Comparison of ENCODE assay signal across 8 mouse cellular contexts in the genomic region with DNA sequence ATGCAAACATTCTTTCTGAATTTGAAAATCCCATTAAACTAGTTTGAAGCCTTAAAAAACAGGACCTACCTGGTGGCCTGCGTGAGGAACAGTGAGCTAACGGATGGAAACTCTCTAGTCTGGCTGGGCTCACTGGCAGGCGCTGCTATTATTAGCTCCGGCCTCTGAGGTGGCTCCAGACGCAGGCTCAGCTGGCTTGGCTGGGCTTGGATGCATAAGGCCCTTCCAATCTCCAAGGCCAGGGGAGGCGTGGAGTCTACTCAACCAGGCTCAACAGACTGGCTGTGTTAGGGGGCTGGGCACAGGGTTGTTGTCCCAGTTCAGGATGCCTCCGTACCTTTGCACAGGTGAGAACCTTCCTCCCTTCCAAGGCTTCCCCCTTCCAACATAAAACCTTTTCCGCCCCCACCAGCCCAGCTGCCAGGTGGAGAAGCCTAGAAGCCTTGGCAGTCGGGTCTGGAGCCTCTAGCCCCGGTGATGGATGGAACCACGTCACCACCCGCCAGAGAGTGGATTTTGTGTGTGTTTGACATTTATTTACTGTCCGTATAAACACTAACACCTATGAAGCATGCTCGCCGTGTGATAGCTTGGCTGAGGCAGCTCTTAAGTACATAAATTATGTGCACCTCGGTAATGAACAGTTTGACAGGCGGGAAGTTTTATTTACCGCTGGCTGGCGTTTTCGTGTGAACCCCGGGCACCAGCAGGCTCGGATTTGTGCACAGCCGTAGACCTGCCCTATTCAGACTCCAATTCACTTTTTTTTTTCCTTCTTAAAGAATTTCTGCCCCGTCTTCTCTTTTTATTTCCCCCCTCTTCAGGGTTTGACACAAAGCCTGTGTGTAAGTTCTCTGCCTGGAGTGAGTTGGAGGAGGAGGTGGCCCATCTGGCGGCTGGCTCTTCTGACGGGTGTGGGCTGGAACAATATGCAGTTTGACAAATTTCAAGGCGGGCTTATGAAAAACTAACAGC. TPM values are rescaled to one million over a fixed set of nuclear protein-coding genes. Genes with fewer than 3 reads are reported as not detected.
DNase-seq lines count a peak whose midpoint lies in the region; ATAC-seq and TF ChIP-seq lines count a peak whose summit lies in the region.
"Had no signal": no experiment of that assay in that cellular context is flagged by ENCODE, and none has a peak within 500 bp of the region (broad histone marks: within the 10 kb centered on the region; RNA-seq: fewer than 3 reads in every experiment).

No protein-coding gene starts in this region.

- H3K36me3 ChIP-seq in midbrain, postnatal 0 days (ENCODE audit: insufficient read depth, low read length) = no peaks in the 10 kb centered on the region
- H3K36me3 ChIP-seq in midbrain, embryonic 11.5 days (ENCODE audit: control insufficient read depth, insufficient read depth, low read length) = no peaks in the 10 kb centered on the region
- no peaks in the 10 kb centered on the region for H3K36me3 ChIP-seq in heart, embryonic 16.5 days (ENCODE audit: control insufficient read depth, insufficient read depth)
- H3K36me3 ChIP-seq in limb, embryonic 13.5 days = no peaks in the 10 kb centered on the region
- H3K36me3 ChIP-seq: liver, embryonic 13.5 days had no signal

- no peak overlapping the region for H3K9ac ChIP-seq in midbrain, postnatal 0 days (replicated peaks; ENCODE audit: low read length, poor library complexity, severe bottlenecking)
- H3K9ac ChIP-seq in midbrain, embryonic 11.5 days (ENCODE audit: low read length) = no peak overlapping the region
- H3K9ac ChIP-seq in heart, embryonic 16.5 days (ENCODE audit: low read length) = no peak overlapping the region
- H3K9ac ChIP-seq in limb, embryonic 13.5 days = no peak overlapping the region
- H3K9ac ChIP-seq: liver, embryonic 13.5 days had no signal

- TF ChIP-seq CTCF in midbrain, postnatal 0 days (IDR thresholded peaks at IDR 0.05) = no peak

- no peaks in the 10 kb centered on the region for H3K27me3 ChIP-seq in midbrain, postnatal 0 days (ENCODE audit: insufficient read depth, low read length)
- H3K27me3 ChIP-seq in midbrain, embryonic 11.5 days (ENCODE audit: control insufficient read depth, insufficient read depth, low read length) = no peaks in the 10 kb centered on the region
- H3K27me3 ChIP-seq in heart, embryonic 16.5 days (ENCODE audit: control insufficient read depth, insufficient read depth, low read length) = no peaks in the 10 kb centered on the region
- peaks cover 12% of the 10 kb centered on the region; the same call in 1 of the 2 replicates for H3K27me3 ChIP-seq in limb, embryonic 13.5 days

- peaks cover 6% of the 10 kb centered on the region; the same call in 1 of the 2 replicates for H3K9me3 ChIP-seq in midbrain, postnatal 0 days (ENCODE audit: low read length)
- H3K9me3 ChIP-seq in midbrain, embryonic 11.5 days (ENCODE audit: control insufficient read depth, low read length) = no peaks in the 10 kb centered on the region; the same call in 1 of the 2 replicates
- peaks cover 7% of the 10 kb centered on the region; the same call in 1 of the 2 replicates for H3K9me3 ChIP-seq in heart, embryonic 16.5 days (replicated peaks; ENCODE audit: control insufficient read depth, low read length)
- H3K9me3 ChIP-seq in limb, embryonic 13.5 days = peaks cover 8% of the 10 kb centered on the region
- H3K9me3 ChIP-seq: liver, embryonic 13.5 days had no signal

- H3K27ac ChIP-seq in midbrain, postnatal 0 days (ENCODE audit: low read depth, low read length) = no peak overlapping the region
- H3K27ac ChIP-seq in midbrain, embryonic 11.5 days (ENCODE audit: low read depth, low read length) = no peak overlapping the region
- peak overlapping the region; percentile 45 for H3K27ac ChIP-seq in heart, embryonic 16.5 days (ENCODE audit: low read length)
- H3K27ac ChIP-seq in limb, embryonic 13.5 days = peak overlapping the region; percentile 79
- H3K27ac ChIP-seq: liver, embryonic 13.5 days had no signal

- no peak; the same call in 1 of the 2 replicates for ATAC-seq in midbrain, postnatal 0 days (ENCODE audit: low FRiP score)
- no peak for ATAC-seq in midbrain, embryonic 11.5 days (ENCODE audit: low FRiP score)
- ATAC-seq in heart, embryonic 16.5 days (replicated peaks; ENCODE audit: extremely low read depth, insufficient read depth, low FRiP score) = peak; percentile 88
- peak; percentile 70 for ATAC-seq in limb, embryonic 13.5 days (ENCODE audit: low FRiP score, low read depth)

- no peaks in the 10 kb centered on the region for H3K4me1 ChIP-seq in midbrain, postnatal 0 days (ENCODE audit: insufficient read depth, low read length)
- H3K4me1 ChIP-seq in midbrain, embryonic 11.5 days (ENCODE audit: control insufficient read depth, insufficient read depth, low read length) = no peaks in the 10 kb centered on the region
- peaks cover 8% of the 10 kb centered on the region for H3K4me1 ChIP-seq in heart, embryonic 16.5 days (ENCODE audit: control insufficient read depth, insufficient read depth, low read length)
- H3K4me1 ChIP-seq in limb, embryonic 13.5 days = peaks cover 42% of the 10 kb centered on the region
- H3K4me1 ChIP-seq: liver, embryonic 13.5 days had no signal

- H3K4me2 ChIP-seq in midbrain, postnatal 0 days (ENCODE audit: low read depth, low read length, poor library complexity, severe bottlenecking) = no peak overlapping the region
- no peak overlapping the region for H3K4me2 ChIP-seq in midbrain, embryonic 11.5 days
- H3K4me2 ChIP-seq in heart, embryonic 16.5 days (ENCODE audit: low read depth, low read length) = no peak overlapping the region
- H3K4me2 ChIP-seq in limb, embryonic 13.5 days (replicated peaks) = peak overlapping the region; percentile 42
- H3K4me2 ChIP-seq: liver, embryonic 13.5 days had no signal

- no peak overlapping the region for H3K4me3 ChIP-seq in midbrain, postnatal 0 days (ENCODE audit: low read depth, low read length)
- no peak overlapping the region for H3K4me3 ChIP-seq in midbrain, embryonic 11.5 days (ENCODE audit: low read depth, low read length)
- no peak overlapping the region for H3K4me3 ChIP-seq in heart, embryonic 16.5 days (ENCODE audit: low read length)
- no peak overlapping the region for H3K4me3 ChIP-seq in limb, embryonic 13.5 days
- H3K4me3 ChIP-seq: liver, embryonic 13.5 days had no signal

- 57% methylated on average over 27 of the region's 27 CpGs for WGBS in midbrain, postnatal 0 days
- WGBS in midbrain, embryonic 11.5 days = 78% methylated on average over 27 of the region's 27 CpGs
- WGBS in heart, embryonic 16.5 days = 44% methylated on average over 27 of the region's 27 CpGs
- WGBS in limb, embryonic 13.5 days = 24% methylated on average over 27 of the region's 27 CpGs

- peak; percentile 51 for DNase-seq in midbrain, postnatal 0 days (ENCODE audit: low spot score)
- DNase-seq in midbrain, embryonic 11.5 days (ENCODE audit: low spot score, missing footprints) = no peak
- peak; percentile 5 to 19 for DNase-seq in frontal cortex, postnatal 25 days (ENCODE audit: low spot score in 2 of 2)
- no peak for DNase-seq in thymus, postnatal 36 days
- no peak for DNase-seq in thymus, postnatal 25 days
- DNase-seq: liver, embryonic 13.5 days had no signal

RNA-seq across cellular contexts. Expression of a gene that starts 31.6 kb away (rescaled TPM):
- total RNA-seq in midbrain, postnatal 0 days (2014; rRNA removed) = not detected in 2 replicates
- not detected in 2 replicates for polyA plus RNA-seq in midbrain, postnatal 0 days (2015; fragmentation: Nextera tagmentation; extraction: Ambion mirVana)
- polyA plus RNA-seq in midbrain, embryonic 11.5 days (2014; fragmentation: Nextera tagmentation; extraction: Ambion mirVana) = 0.19 and 0.46 TPM in 2 replicates
- polyA plus RNA-seq in heart, embryonic 16.5 days (2015; fragmentation: Nextera tagmentation; extraction: Ambion mirVana) = 0.17 and 0.33 TPM in 2 replicates
- polyA plus RNA-seq in limb, embryonic 13.5 days (2015; fragmentation: Nextera tagmentation; extraction: Ambion mirVana) = 2.7 and 2.9 TPM in 2 replicates

Comparison
In these comparisons a context has a peak if more than half of its experiments do, and no peak if none do; other contexts are left out.
1. DNase-seq: peak in midbrain, postnatal 0 days (single experiment) and frontal cortex, postnatal 25 days (2 of 2); none in midbrain, embryonic 11.5 days (single experiment), thymus, postnatal 36 days (0 of 2) and thymus, postnatal 25 days (single experiment).
2. ATAC-seq: peak in heart, embryonic 16.5 days (single experiment) and limb, embryonic 13.5 days (single experiment); none in midbrain, postnatal 0 days (single experiment) and midbrain, embryonic 11.5 days (single experiment).
3. H3K27ac ChIP-seq: peak in heart, embryonic 16.5 days (single experiment) and limb, embryonic 13.5 days (single experiment); none in midbrain, postnatal 0 days (single experiment) and midbrain, embryonic 11.5 days (single experiment).